Mouse (Mus musculus): ENCODE measurements around the gene Lims1. TPM values are rescaled to one million over a fixed set of nuclear protein-coding genes. Genes with fewer than 3 reads are reported as not detected.

Lims1 gene
- polyA plus RNA-seq, 1 experiment from 2014 or later = 111 TPM

- WGBS = 84% methylated on average over 3 of the region's 3 CpGs
- no peak overlapping the region for H3K4me3 ChIP-seq (ENCODE audit: low read depth, low read length)
- no peak overlapping the region for H3K27ac ChIP-seq (replicated peaks)
- peaks cover 4% of the 10 kb centered on the region; the same call in 1 of the 2 replicates for H3K4me1 ChIP-seq (replicated peaks; ENCODE audit: control insufficient read depth, insufficient read depth)
- ATAC-seq (ENCODE audit: low FRiP score, low TSS enrichment) (no peak), DNase-seq (ENCODE audit: low spot score) (no peak)
- no peaks in the 10 kb centered on the region for H3K9me3 ChIP-seq (ENCODE audit: control insufficient read depth, low read length)
- H3K9ac ChIP-seq (ENCODE audit: low read length) = no peak overlapping the region
- TF ChIP-seq EP300 (optimal IDR thresholded peaks at IDR 0.05) = no peak
- TF ChIP-seq CTCF (IDR thresholded peaks at IDR 0.05; ENCODE audit: low read depth) = no peak
- H3K4me2 ChIP-seq (replicated peaks; ENCODE audit: low read depth) = no peak overlapping the region
- no peaks in the 10 kb centered on the region for H3K36me3 ChIP-seq (ENCODE audit: control insufficient read depth, insufficient read depth, low read length)
- H3K27me3 ChIP-seq (ENCODE audit: control insufficient read depth, insufficient read depth, low read length) = no peaks in the 10 kb centered on the region
These were observed 29.1 kb downstream of the Lims1 start for GRCm38 (mm10) chr10:58352364-58352763.

DNA sequence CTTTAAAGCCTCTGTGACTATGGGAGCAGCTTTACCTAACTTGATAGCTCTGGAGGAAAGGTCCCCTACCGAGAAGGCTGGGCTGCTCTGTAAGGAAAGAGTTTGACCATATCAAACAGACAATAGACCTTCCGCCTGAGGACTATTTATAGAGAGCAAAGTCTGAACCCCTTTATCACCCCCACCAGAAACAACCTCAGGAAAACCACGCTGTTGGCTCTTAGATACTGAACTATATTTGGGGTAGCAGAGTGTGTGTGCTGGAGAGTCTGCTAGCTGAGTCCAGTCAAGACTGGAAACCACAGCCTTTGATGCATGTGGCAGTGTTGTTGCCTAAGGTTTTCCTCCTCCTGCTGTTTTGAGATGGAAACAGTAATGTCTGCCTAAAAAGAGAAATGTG is 31.3 kb downstream of the Lims1 start:
- ATAC-seq (ENCODE audit: low FRiP score, low TSS enrichment) (peak; percentile 71), DNase-seq (ENCODE audit: low spot score) (no peak)
- no peak for TF ChIP-seq CTCF (IDR thresholded peaks at IDR 0.05; ENCODE audit: low read depth)
- no peak for TF ChIP-seq EP300 (optimal IDR thresholded peaks at IDR 0.05)
- WGBS = 49% methylated on average over 3 of the region's 3 CpGs
- Histone ChIP-seq H3K9me3 (ENCODE audit: control insufficient read depth, low read length) (no peaks in the 10 kb centered on the region), H3K36me3 (ENCODE audit: control insufficient read depth, insufficient read depth, low read length) (no peaks in the 10 kb centered on the region), H3K27me3 (ENCODE audit: control insufficient read depth, insufficient read depth, low read length) (no peaks in the 10 kb centered on the region), H3K9ac (ENCODE audit: low read length) (no peak overlapping the region), H3K4me2 (replicated peaks; ENCODE audit: low read depth) (no peak overlapping the region), H3K4me1 (replicated peaks; ENCODE audit: control insufficient read depth, insufficient read depth) (peaks cover 4% of the 10 kb centered on the region; the same call in 1 of the 2 replicates), H3K27ac (replicated peaks) (no peak overlapping the region), H3K4me3 (ENCODE audit: low read depth, low read length) (no peak overlapping the region)

DNA sequence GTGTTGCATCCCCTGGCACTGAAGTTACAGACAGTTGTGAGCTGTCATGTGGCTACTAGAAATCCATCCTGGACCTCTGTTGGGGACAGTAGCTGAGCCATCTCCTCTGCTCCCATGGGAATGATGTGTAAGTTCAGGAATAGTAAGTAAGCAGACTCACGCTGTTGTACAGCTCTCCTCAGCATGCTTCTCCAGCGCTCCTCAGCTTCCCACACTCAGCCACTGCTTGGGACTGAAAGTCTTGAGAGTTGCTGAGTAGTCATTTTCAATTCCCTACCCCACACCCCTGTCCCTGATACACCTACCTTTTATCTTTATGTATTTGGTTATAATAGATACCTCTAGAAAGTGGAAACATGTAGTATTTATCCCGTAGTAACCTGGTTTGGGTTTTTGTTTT is 33.2 kb downstream of the Lims1 start:
- Histone ChIP-seq H3K9ac (ENCODE audit: low read length) (no peak overlapping the region), H3K27me3 (ENCODE audit: control insufficient read depth, insufficient read depth, low read length) (no peaks in the 10 kb centered on the region), H3K4me3 (ENCODE audit: low read depth, low read length) (no peak overlapping the region), H3K27ac (replicated peaks) (no peak overlapping the region), H3K4me1 (replicated peaks; ENCODE audit: control insufficient read depth, insufficient read depth) (peaks cover 4% of the 10 kb centered on the region; the same call in 1 of the 2 replicates), H3K4me2 (replicated peaks; ENCODE audit: low read depth) (no peak overlapping the region), H3K36me3 (ENCODE audit: control insufficient read depth, insufficient read depth, low read length) (no peaks in the 10 kb centered on the region), H3K9me3 (ENCODE audit: control insufficient read depth, low read length) (no peaks in the 10 kb centered on the region)
- DNase-seq (ENCODE audit: low spot score) (no peak), ATAC-seq (ENCODE audit: low FRiP score, low TSS enrichment) (no peak)
- WGBS = 90% methylated on average over 3 of the region's 3 CpGs
- TF ChIP-seq EP300 (optimal IDR thresholded peaks at IDR 0.05) = no peak
- no peak for TF ChIP-seq CTCF (IDR thresholded peaks at IDR 0.05; ENCODE audit: low read depth)

- TF ChIP-seq EP300 (optimal IDR thresholded peaks at IDR 0.05) (no peak), CTCF (IDR thresholded peaks at IDR 0.05; ENCODE audit: low read depth) (peak; percentile 86)
- no peak overlapping the region for H3K9ac ChIP-seq (ENCODE audit: low read length)
- ATAC-seq (ENCODE audit: low FRiP score, low TSS enrichment) (no peak), DNase-seq (ENCODE audit: low spot score) (peak; percentile 39)
- no peak overlapping the region for H3K27ac ChIP-seq (replicated peaks)
- H3K9me3 ChIP-seq (ENCODE audit: control insufficient read depth, low read length) = no peaks in the 10 kb centered on the region
- H3K4me2 ChIP-seq (replicated peaks; ENCODE audit: low read depth) = no peak overlapping the region
- no peak overlapping the region for H3K4me3 ChIP-seq (ENCODE audit: low read depth, low read length)
- WGBS = 77% methylated on average over 2 of the region's 2 CpGs
- H3K4me1 ChIP-seq (replicated peaks; ENCODE audit: control insufficient read depth, insufficient read depth) = peaks cover 4% of the 10 kb centered on the region; the same call in 1 of the 2 replicates
- no peaks in the 10 kb centered on the region for H3K36me3 ChIP-seq (ENCODE audit: control insufficient read depth, insufficient read depth, low read length)
- H3K27me3 ChIP-seq (ENCODE audit: control insufficient read depth, insufficient read depth, low read length) = no peaks in the 10 kb centered on the region
These were observed 35.9 kb downstream of the Lims1 start for GRCm38 (mm10) chr10:58359123-58359522.

DNA sequence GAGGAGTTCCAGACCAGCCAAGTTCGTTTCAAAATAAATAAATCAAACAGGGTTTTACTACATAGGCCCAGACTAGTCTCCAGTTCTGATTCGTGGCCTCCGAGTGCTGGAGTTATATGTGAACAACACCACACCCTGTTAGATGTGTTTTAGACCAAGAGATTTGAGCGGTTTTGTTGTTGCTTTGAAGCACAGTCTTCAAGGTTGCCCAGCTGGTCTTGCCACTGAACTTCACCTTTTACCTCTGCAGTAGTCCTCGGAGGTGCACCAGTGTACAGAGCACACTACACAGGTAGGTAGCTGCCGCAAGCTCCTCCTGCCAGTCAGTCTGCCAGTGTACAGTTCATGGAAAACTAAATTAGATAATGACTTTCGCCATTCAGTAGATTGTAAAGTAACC is 36.7 kb downstream of the Lims1 start:
- no peaks in the 10 kb centered on the region for H3K9me3 ChIP-seq (ENCODE audit: control insufficient read depth, low read length)
- 50% methylated on average over 7 of the region's 7 CpGs for WGBS
- H3K36me3 ChIP-seq (ENCODE audit: control insufficient read depth, insufficient read depth, low read length) = no peaks in the 10 kb centered on the region
- no peaks in the 10 kb centered on the region for H3K27me3 ChIP-seq (ENCODE audit: control insufficient read depth, insufficient read depth, low read length)
- peak overlapping the region; percentile 35; the same call in 1 of the 2 replicates for H3K27ac ChIP-seq (replicated peaks)
- peak; percentile 62 for DNase-seq (ENCODE audit: low spot score)
- no peak overlapping the region for H3K9ac ChIP-seq (ENCODE audit: low read length)
- no peak for TF ChIP-seq CTCF (IDR thresholded peaks at IDR 0.05; ENCODE audit: low read depth)
- no peak for TF ChIP-seq EP300 (optimal IDR thresholded peaks at IDR 0.05)
- H3K4me3 ChIP-seq (ENCODE audit: low read depth, low read length) = no peak overlapping the region
- H3K4me1 ChIP-seq (replicated peaks; ENCODE audit: control insufficient read depth, insufficient read depth) = peaks cover 3% of the 10 kb centered on the region
- H3K4me2 ChIP-seq (replicated peaks; ENCODE audit: low read depth) = no peak overlapping the region
- ATAC-seq (ENCODE audit: low FRiP score, low TSS enrichment) = peak; percentile 92

- 16% methylated on average over 1 of the region's 1 CpGs for WGBS
- peaks cover 5% of the 10 kb centered on the region for H3K4me1 ChIP-seq (replicated peaks; ENCODE audit: control insufficient read depth, insufficient read depth)
- no peak overlapping the region for H3K4me2 ChIP-seq (replicated peaks; ENCODE audit: low read depth)
- H3K36me3 ChIP-seq (ENCODE audit: control insufficient read depth, insufficient read depth, low read length) = no peaks in the 10 kb centered on the region
- peak; percentile 75 for TF ChIP-seq CTCF (IDR thresholded peaks at IDR 0.05; ENCODE audit: low read depth)
- TF ChIP-seq EP300 (optimal IDR thresholded peaks at IDR 0.05) = no peak
- no peak overlapping the region for H3K9ac ChIP-seq (ENCODE audit: low read length)
- DNase-seq (ENCODE audit: low spot score) (no peak), ATAC-seq (ENCODE audit: low FRiP score, low TSS enrichment) (0 out of 2 replicates have a peak, but pooled peaks have one; percentile 48)
- H3K27ac ChIP-seq (replicated peaks) = no peak overlapping the region
- H3K27me3 ChIP-seq (ENCODE audit: control insufficient read depth, insufficient read depth, low read length) = no peaks in the 10 kb centered on the region
- H3K4me3 ChIP-seq (ENCODE audit: low read depth, low read length) = no peak overlapping the region
- H3K9me3 ChIP-seq (ENCODE audit: control insufficient read depth, low read length) = no peaks in the 10 kb centered on the region
These were observed 39.5 kb downstream of the Lims1 start for GRCm38 (mm10) chr10:58362745-58363144.

All from stomach, postnatal 0 days (tissue).